Mouse (Mus musculus) right cerebral cortex, adult 2 months (tissue): Measurements from ENCODE around the gene D630003M21Rik.

Experiments used
- DNase-seq, 2 experiments: peaks; one replicate each; pipeline ENCODE4 v3.0.0; 2021 to 2022; ENCODE audit warnings: low spot score in 2 of 2

D630003M21Rik gene

DNA sequence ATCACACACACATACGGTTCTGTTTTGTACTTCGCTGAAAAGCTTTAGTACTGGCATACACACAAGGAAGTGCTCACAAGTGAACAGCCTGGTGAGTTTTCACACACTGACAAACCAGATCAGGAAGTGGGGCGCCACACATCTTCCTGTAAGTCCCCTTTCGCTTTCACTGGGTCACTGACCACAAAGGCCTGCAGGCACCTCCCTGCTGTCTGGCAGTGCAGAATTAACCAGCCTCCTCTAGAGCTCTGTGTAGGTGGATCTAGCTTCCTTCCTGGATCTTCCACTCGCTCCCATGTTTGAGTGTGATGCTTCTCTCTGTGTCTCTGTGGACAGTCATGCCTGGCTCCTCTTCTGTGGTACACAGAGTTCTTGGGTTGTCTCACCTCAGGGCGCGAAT lies 62.4 kb downstream of the D630003M21Rik start:
- DNase-seq: no peak

DNA sequence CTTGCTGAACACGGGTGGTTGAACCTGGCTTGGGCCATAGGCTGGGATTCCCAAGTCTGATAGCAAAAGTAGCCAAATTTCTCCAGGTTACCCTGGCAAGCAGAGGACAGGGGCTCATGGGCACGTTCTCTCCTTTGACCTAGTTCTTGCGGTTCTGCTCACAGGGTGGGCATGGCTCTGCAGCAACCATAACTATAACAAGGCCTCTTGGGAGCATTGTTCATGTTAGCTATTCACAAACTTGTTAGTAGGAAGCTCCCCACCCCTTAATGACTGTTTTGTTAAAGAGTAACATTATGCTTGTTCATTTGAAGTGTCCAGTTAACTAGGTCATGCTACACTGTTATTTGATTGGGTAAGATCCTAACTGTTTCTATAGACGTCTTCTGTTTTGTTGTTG lies 63.2 kb downstream of the D630003M21Rik start:
- no peak for DNase-seq

DNA sequence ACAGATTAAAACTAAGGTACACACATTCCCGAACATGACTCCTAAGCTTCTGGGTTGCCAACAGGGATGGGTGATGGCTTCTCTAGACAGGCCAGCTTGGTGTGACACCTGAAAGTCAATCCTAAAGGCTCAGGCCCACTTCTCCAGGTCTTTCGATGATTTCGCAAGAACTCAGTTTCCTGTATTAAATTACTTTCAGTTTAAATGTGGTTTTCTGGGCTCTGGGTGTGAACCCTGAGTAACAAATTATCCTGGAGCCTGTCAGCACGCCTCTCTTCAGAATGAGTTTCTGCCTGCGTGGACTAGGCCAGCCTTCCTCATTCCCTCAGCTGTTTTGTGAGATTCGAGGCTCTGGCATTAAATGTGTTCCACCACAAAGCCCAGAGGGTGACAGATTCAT lies 66.0 kb downstream of the D630003M21Rik start:
- no peak for DNase-seq

DNA sequence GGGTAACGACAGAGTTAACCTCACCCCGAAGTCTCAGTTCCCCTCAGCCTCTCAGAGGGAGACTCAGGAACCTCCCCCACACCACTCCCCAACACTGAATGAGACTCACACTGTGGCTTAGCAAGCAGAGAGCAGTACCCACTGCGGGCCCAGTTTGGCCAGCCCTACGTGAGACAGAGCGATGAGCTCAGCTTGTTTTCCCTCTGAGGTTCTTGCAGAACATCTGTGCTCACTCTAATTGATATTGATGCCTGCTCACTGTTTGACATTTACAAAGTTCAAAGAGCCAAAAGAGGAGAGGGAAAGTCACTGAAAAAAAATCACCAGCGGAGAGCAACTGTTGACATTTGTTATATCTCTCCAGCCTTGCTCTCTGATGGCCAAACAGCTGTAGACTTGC lies 67.3 kb downstream of the D630003M21Rik start:
- no peak for DNase-seq

DNA sequence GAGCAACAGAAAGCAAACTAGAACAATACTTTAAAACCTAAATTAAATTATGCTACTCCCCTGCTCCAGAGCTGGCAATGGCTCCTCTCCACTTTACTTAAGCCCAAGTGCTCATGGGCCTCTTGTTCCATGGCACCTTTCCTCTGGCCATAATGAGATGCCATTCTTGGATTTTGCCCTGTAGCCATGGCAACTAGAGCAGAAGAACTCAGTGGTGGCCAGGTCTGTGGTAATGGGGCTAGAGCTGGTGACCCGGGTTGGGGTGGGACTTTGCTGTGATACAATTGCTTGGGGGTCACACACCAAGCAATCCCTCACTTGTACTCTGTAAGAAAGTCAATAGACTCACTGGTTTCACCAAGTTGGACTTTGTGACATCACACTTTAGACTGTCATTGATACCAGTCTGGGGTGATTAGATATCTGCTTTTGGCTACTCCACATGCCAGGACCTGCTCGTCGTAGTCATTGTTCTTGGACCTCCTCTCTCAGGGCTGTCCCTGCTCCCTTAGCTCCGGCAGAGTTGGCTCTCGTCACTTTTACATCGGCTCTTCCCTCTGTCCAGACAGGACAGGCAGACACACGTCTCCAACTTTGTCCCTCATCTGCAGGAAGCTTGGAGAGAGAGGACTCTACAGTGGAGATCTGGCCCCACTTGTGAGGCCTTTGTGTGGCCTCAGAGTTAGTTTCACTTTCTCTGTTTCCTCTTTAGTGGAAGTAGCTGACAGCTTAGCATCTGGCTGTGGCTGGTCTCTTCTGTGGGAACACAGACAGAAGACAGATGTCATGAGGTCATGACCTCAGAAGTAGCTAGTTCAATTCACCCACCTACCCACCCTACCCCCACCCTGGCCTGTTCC lies 69.4 kb downstream of the D630003M21Rik start:
- no peak for DNase-seq

DNA sequence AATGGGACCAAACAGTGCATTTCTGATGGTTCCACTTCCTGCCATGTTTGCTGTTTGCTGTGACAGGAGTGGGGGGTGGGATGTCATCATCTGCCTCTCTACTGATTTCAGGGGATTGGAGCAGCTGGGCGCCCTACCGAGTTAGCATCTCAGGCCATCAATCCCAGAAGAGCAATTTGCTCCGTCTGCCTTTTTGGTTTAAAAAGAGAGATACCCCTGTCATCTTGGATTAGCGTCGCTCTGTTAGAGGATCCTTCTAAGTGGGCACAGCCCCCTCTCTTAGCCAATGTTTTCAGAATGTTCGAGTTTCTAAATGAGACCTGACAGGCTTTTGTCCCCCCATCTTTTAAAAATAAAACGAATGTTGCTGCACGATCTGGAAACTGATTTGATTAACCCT lies 71.4 kb downstream of the D630003M21Rik start:
- no peak for DNase-seq

DNA sequence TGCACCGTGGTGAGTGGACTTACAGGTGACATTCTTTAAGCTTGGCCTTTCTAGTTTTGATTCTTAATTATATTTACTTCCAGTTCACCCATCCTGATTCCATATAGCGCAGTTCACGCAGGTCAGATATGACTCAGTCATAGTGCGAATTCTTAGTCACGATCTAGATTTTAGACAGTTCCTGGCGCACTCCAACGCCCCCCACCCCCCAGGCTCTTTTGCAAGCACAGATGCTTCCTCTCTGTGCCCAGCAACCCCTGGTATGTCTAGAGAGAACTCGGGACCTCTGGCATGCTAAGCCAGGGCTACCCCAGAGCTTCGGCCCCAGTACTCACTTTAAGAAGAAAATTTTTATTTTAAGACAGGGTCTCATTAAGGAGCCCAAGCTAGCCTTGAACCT lies 72.5 kb downstream of the D630003M21Rik start:
- DNase-seq: no peak

DNA sequence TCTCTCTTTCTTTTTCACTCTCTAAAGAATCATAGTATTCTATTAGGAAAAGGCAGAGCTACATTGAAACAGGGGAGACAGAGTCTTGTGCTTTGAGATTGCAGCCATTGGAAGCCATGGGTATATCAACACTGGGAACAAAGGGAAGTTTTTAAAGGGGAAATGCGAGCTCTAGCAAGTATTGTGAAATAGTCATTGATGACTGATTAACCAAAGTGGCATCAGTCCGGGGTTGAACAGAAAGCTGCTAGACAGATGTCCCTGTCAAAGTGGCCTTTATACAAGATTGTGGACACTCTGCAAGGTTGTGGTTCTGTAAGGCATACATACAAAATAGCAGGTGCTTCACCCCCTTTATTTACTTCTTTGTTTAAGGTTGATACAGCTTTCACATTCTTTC lies 73.4 kb downstream of the D630003M21Rik start:
- no peak for DNase-seq

DNA sequence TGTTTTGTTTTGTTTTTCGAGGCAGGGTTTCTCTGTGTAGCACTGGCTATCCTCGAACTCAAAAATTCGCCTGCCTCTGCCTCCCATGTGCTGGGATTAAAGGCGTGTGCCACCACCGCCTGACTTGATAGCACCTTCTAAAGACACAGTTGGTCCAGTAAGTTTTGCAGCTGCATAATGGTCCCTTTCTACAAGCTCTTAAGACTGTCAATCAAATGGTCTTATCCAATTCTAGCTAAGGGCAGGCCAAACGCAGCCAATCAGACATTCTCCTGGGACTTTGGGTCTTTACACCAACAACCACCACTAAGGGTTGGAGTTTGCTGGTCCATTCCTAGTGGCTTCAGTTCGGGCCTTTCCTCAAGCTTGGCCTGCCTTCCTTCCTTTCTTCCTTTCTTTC lies 73.9 kb downstream of the D630003M21Rik start:
- DNase-seq: no peak

DNA sequence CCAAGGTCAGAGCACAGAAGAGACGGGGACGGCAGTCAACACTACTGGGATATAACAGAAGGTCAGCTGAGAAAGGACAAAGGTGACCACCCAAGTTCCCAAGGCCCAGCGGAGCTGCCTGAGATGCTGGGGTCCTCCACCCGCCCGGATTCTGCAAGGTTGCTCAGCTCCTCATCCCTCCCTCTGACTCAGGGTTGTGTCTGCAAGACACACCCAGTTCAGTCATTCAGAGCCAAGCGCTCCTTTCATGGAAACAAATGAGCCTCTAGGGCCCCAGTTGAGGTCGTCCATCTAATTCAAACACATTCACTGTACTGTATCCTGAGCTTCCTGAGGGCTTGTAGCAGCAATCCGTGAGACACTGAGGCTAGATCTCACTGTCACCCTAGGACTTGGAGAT lies 74.4 kb downstream of the D630003M21Rik start:
- DNase-seq: no peak

DNA sequence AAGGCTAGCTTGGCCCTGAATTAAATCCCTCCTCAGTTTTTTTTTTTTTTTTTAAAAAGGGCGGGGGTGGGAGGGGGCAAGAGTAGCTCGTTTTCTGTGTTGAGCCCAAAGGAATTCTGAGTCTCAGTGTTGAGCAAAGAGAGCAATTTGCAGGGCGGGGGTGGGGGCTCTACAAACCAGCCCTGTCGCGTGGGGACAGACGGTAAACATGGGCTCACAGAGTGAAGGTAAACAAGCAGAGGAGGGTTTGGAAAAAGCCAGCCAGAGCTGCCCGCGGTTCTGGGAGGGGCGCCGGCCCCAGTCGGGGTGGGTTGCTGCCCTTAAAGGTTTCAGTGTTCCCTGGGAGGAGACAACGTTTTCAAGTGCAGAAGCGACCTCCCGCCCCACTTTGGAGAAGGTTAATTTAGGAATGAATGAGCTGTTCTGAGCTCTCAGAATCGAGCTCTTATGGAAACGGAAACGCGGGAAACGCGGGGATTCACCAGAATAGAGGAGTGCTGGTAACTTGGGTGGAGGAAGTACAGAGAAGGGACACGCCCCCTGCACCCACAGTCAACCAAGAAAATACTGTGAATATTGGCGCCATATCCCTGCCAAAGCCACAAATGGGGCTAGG lies 75.2 kb downstream of the D630003M21Rik start:
- no peak for DNase-seq

DNA sequence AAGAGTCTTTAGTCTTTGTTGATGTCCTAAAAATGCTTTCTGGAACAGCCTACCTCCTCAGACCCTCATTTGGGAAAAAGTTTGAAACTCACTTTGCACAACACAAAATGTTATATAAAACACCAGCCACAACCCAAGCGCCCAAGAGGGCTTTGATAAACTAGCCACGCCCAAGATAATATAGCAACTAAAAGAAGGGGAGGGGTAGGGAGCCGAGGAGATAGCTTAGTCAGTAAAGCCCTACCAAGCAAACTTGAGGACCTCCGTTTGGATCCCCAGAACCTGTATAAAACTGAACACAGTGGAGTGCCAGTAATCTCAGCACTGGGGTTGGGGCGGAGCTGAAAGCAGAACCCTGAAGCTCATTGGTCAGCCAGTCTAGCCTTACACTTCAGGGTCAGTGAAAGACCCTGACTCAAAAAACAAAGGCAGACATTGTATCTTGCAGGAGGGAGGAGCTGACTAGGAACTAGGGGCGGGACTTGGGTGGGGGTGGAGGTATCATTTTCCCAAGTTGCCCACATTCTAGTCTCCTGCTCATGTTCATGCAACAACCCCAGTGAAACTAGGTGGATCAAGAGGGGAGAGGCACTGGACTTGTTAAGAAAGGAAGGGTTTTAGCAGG lies 76.2 kb downstream of the D630003M21Rik start:
- no peak for DNase-seq

DNA sequence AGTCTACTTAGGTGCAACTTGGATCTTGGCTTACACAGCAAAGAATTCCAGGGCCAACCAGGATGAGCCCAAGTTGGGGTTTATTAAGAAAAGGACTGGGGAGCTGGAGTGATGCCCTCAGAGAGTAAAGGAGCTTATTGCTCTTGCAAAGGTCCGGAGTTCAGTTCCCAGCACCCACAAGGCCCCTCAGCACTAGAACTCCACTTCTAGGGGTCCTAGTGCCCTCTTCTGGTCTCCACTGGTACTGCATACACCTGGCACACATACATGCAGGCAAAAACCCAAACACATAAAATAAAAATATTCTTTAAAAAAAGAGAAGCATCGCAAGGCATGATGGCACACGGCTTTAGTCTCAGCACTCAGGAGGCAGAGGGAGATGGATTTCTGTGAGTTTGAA lies 77.9 kb downstream of the D630003M21Rik start:
- no peak for DNase-seq

DNA sequence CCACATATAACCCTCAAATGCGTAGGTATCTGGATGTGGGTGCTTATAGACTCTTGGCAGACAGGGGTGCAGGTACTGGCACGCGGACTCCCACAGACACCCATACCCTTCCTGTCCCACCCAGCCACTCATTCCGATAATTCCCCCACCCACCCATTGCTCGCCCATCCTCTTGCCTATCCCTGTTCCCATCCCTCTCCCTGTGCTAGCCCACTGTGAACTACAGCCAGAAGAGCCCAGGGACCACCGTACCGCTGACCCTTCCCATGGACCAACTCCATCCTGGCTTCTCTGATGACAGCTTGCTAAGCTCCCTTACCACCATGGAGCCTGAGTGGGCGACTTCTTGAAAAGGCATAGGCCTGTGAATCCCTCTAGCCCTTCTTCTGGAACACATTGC lies 82.1 kb downstream of the D630003M21Rik start:
- DNase-seq: no peak

DNA sequence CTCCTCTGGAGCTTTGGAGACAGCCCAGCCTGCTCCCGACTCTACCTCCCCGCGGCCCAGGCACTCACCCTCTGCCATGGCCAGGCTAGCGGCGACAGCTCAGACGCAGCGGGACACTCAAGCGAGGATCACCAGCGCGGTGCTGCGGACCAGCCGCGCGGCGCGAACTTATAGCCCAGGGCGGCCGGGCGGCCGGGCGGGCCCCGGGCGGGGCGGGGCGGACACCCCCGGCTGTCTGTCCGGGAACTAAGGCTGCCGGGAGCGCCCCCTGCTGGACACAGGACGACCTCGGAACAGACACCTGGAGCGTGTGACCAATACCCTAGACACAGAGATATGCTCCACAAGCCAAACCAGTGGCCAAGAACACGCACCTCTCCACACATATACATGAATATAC lies 82.8 kb downstream of the D630003M21Rik start, which contains the start of gene Tgm2:
Gene Tgm2, minus strand, starts transcription at position 214 of the 400 bp plus-strand sequence.
- peak; percentile 70 to 79 for DNase-seq

DNA sequence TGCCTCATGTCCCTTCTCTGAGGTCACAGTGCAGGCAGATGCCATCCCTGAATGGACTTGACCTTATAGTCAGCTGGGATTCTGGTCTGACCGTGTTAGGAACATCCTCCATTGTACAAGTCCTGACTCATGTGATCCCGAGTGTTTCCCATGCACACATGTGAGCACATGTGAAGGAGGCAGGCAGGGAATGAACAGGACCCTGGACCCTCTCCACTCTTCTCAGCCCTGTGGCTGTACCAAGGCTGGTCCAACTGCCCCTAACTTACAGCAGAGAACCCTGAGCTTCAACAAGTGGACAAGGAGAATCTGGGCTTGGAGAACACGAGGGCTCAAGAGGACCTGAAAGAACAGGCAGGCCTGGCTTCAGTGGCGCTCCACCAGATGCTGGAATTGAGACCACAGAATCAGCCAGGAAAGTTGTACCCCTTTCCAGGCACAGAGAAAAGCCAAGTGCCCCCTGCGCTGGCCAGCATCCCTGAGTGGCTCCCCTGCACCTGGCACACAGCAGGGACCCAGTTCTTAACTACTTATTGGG lies 83.4 kb downstream of the D630003M21Rik start:
- DNase-seq: no peak

DNA sequence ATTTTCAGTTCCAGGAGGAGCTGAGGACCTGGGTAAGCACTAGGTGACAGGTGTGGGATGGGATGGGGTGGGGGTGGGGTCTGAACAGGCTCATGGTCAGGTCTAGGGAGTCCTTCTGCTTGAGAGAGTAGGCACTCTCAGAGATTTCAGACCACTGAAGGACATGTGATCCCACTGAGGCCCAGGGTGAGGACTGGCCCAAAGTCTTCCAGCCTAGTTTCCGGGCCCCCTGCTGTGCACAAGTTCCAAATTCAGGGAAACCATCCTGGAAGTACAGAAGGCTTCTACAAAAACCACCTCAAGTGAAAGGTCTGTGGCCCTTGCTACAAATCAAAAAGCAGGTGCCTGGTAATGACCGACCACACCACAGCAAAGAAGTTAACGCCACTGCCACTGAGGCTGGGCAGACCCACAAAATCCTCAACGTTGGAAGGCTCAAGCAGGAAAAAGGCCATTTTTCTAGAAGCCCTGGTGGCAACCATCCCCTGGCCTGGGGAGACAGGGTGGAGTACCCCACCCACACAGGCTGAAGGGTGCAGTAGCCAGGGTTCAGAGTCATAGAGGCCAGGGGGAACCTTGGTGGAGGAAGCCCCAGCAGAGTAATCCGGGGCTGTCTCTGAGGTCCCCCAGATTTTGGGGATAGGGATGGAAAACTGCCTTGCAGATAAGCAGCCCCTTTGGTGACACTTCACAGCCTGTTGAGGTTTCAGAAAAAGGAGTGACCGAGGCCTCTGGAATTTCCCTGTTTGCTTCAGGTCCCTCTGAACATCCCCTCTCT lies 84.1 kb downstream of the D630003M21Rik start:
- DNase-seq: no peak

DNA sequence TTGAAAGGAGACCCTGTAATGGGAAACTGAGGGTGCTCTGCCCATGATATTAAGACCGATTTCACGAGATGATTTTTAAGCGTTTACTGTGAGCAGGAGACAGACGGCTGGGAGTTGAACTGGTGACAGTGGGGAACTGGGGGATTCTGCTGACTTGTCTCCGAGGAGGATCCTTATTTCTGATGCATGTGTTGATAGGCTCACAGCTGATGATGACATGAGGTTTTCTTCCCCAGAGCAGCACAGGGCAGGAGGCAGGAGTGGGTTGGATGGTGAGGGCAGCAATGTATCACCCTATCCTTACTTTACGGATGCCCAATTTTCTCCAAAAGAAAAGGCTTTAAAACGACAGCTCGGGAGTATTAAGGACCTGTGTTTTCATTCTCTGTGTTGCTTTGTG lies 84.8 kb downstream of the D630003M21Rik start:
- DNase-seq: no peak

DNA sequence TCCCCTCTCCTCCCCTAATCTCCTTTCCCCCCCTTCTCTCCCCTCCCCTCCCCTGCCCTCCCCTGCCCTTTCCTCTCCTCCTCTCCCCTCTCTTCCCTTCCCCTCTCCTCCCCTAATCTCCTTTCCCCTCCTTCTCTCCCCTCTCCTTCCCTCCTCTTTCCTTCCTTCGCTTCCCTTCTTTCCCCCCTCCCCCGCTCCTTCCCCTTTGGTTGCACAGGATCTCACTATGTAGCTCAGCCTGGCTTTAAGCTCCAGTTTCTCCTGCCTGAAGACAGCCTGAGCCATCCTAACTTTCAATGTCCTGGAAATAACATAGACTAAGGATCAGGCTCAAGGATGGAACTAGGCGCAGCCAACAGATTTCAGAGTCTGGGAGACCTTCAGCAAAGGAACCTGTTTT lies 85.2 kb downstream of the D630003M21Rik start:
- DNase-seq: no peak

DNA sequence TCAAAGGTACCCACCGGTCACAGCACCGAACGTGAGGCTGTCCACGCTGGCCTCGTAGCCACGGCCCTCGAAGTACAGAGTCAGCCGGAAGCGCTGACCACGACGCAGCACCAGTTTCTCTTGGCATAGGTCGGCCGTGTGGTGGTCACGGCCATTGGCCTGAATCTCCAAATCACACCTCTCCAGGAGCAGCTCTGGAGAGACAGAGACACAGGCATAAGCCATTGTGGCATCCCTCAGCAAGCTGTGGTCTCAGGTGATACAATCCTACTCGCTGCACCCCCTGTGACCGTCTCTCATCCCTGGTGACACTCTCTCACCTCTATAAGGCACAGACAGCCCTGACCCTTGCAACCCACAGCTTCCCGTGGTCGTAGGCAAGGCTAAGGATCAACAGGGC lies 86.0 kb downstream of the D630003M21Rik start:
- no peak for DNase-seq

DNA sequence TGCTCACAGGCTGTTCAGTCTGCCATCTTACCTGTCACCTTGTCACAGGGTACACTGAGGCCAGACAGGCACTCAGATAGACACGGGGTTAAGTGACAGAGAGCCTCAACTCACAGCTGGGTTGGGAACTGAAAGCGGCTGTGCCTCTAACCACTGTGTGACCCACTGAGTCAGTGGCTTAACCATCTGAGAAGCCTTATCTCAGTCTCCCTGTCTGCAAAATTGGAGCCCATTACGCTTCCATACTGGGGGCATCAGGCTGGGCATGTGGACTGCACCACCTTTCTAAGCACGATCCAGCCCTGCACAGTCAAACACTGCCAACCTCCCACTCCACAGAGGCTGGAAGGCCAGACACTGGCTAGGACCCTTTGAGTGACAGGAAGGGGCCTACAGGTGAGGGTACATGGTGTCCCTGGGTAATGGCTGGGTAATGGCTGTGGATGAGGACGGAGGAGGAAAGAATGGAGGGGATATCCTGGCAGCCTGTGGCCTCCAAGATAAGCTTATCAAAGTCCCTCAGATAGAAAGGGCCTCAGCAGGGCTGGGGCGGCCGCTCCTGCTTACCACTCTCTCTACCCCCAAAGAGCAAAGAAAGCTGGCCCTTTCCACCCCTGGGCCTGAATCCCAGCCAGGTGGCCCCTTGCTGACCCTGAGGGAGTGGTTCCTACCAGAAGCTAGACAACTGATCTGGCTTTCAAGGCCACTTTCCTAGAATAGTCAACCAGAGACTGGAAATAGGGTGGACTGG lies 87.2 kb downstream of the D630003M21Rik start:
- no peak for DNase-seq
